Comparison of ENCODE assay signal across 14 mouse cellular contexts in the genomic region with DNA sequence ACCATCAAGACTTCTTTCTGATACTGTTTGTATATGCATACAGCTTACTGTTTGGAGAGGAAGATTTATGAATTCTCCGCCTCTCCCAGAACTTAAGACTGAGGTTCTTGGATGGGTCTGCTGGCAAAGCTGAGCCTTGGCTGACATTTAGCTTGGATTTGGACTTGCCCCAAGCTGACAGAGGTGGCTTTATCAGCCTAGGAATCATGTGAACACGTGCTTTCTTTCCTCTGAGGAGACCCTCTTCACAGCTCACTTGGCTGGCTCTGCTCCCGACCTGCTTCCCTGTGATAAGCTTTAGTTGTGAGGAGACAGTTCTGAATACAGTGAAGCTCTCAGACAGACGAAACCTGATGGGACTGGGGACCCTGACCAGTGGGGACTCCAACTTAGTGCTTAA. TPM values are rescaled to one million over a fixed set of nuclear protein-coding genes. Genes with fewer than 3 reads are reported as not detected.
DNase-seq lines count a peak whose midpoint lies in the region; ATAC-seq lines count a peak whose summit lies in the region.
"Had no signal": no experiment of that assay in that cellular context is flagged by ENCODE, and none has a peak within 500 bp of the region (broad histone marks: within the 10 kb centered on the region; RNA-seq: fewer than 3 reads in every experiment).

No protein-coding gene starts in this region.

- DNase-seq in embryonic facial prominence, embryonic 14.5 days (ENCODE audit: low spot score): peak; percentile 59
- no peak for DNase-seq in embryonic facial prominence, embryonic 10.5 days (ENCODE audit: low spot score)
- DNase-seq in heart, postnatal 25 days (ENCODE audit: low spot score): no peak
- DNase-seq in right cerebral cortex, postnatal 4 days: peak; percentile 23
- DNase-seq in right cerebral cortex, postnatal 36 days (ENCODE audit: low spot score in 2 of 2): no peak
- no peak for DNase-seq in kidney, adult 8-10 months
- DNase-seq: cerebellum, adult 9-11 months; kidney, adult 2 months; thymus, postnatal 36 days had no signal

- intact Hi-C loops in heart, postnatal 25 days (cut with DNase I): no loop called here

- no peaks in the 10 kb centered on the region for H3K4me1 ChIP-seq in embryonic facial prominence, embryonic 14.5 days (ENCODE audit: control insufficient read depth, insufficient read depth, low read length)
- H3K4me1 ChIP-seq in embryonic facial prominence, embryonic 10.5 days: no peaks in the 10 kb centered on the region
- peaks cover 27 to 58% of the 10 kb centered on the region in 2 experiments for H3K4me1 ChIP-seq in heart, embryonic 14.5 days (ENCODE audit: control insufficient read depth in 2 of 2, insufficient read depth in 2 of 2, low read length in 2 of 2)
- H3K4me1 ChIP-seq: embryonic facial prominence, embryonic 13.5 days had no signal

- H3K9me3 ChIP-seq in embryonic facial prominence, embryonic 14.5 days (ENCODE audit: control insufficient read depth, low read length): no peaks in the 10 kb centered on the region
- H3K9me3 ChIP-seq in embryonic facial prominence, embryonic 10.5 days: no peaks in the 10 kb centered on the region
- H3K9me3 ChIP-seq in heart, embryonic 14.5 days (ENCODE audit: control insufficient read depth, low read length): no peaks in the 10 kb centered on the region
- H3K9me3 ChIP-seq: embryonic facial prominence, embryonic 13.5 days; megakaryocyte, embryonic 14.5 days had no signal

- no peak overlapping the region for H3K4me3 ChIP-seq in embryonic facial prominence, embryonic 14.5 days (ENCODE audit: low read depth, low read length)
- no peak overlapping the region for H3K4me3 ChIP-seq in embryonic facial prominence, embryonic 10.5 days
- no peak overlapping the region for H3K4me3 ChIP-seq in heart, embryonic 14.5 days (ENCODE audit: control insufficient read depth in 1 of 2, insufficient read depth in 1 of 2, low read depth in 1 of 2, low read length in 2 of 2)
- H3K4me3 ChIP-seq: embryonic facial prominence, embryonic 13.5 days; megakaryocyte, embryonic 14.5 days had no signal

- H3K27ac ChIP-seq in embryonic facial prominence, embryonic 14.5 days (replicated peaks; ENCODE audit: low read depth, low read length): no peak overlapping the region
- H3K27ac ChIP-seq in embryonic facial prominence, embryonic 10.5 days (replicated peaks): no peak overlapping the region
- peak overlapping the region; percentile 93 to 94 for H3K27ac ChIP-seq in heart, embryonic 14.5 days (replicated peaks in 1 of 2; ENCODE audit: control insufficient read depth in 1 of 2, insufficient read depth in 1 of 2, low read depth in 2 of 2, low read length in 2 of 2)
- H3K27ac ChIP-seq: embryonic facial prominence, embryonic 13.5 days; liver, embryonic 14.5 days had no signal

- peaks cover 3% of the 10 kb centered on the region; the same call in 1 of the 2 replicates for H3K36me3 ChIP-seq in embryonic facial prominence, embryonic 14.5 days (ENCODE audit: control insufficient read depth, insufficient read depth, low read length)
- H3K36me3 ChIP-seq in embryonic facial prominence, embryonic 10.5 days (replicated peaks): peaks cover 48% of the 10 kb centered on the region
- H3K36me3 ChIP-seq in heart, embryonic 14.5 days (ENCODE audit: control insufficient read depth, insufficient read depth, low read length): peaks cover 25% of the 10 kb centered on the region

- 66% methylated on average over 4 of the region's 4 CpGs for WGBS in embryonic facial prominence, embryonic 14.5 days
- WGBS in embryonic facial prominence, embryonic 10.5 days: 72% methylated on average over 4 of the region's 4 CpGs
- 31% methylated on average over 4 of the region's 4 CpGs for WGBS in heart, embryonic 14.5 days

- no peak for ATAC-seq in embryonic facial prominence, embryonic 14.5 days (ENCODE audit: low read depth)
- no peak for ATAC-seq in heart, embryonic 14.5 days (ENCODE audit: insufficient number of reproducible peaks, insufficient read depth, low FRiP score, low read depth)

- no peak overlapping the region for H3K9ac ChIP-seq in embryonic facial prominence, embryonic 14.5 days (ENCODE audit: low read depth, low read length)
- H3K9ac ChIP-seq in heart, embryonic 14.5 days (ENCODE audit: low read length): peak overlapping the region; percentile 61
- H3K9ac ChIP-seq: embryonic facial prominence, embryonic 13.5 days; liver, embryonic 14.5 days had no signal

- H3K4me2 ChIP-seq in embryonic facial prominence, embryonic 14.5 days (ENCODE audit: low read depth, low read length): no peak overlapping the region
- H3K4me2 ChIP-seq in heart, embryonic 14.5 days (ENCODE audit: low read length): no peak overlapping the region
- H3K4me2 ChIP-seq: embryonic facial prominence, embryonic 13.5 days had no signal

- H3K27me3 ChIP-seq in embryonic facial prominence, embryonic 14.5 days (replicated peaks; ENCODE audit: control insufficient read depth, insufficient read depth, low read length): no peaks in the 10 kb centered on the region
- H3K27me3 ChIP-seq in embryonic facial prominence, embryonic 10.5 days (replicated peaks; ENCODE audit: low read depth, poor library complexity, severe bottlenecking): no peaks in the 10 kb centered on the region
- no peaks in the 10 kb centered on the region for H3K27me3 ChIP-seq in heart, embryonic 14.5 days (ENCODE audit: control insufficient read depth, insufficient read depth, low read length)
- H3K27me3 ChIP-seq: embryonic facial prominence, embryonic 13.5 days had no signal

RNA-seq across cellular contexts. Expression of a gene that starts 33.0 kb away (rescaled TPM):
- polyA plus RNA-seq in embryonic facial prominence, embryonic 14.5 days (2014; fragmentation: Nextera tagmentation; extraction: Ambion mirVana): 2.1 and 3.0 TPM in 2 replicates
- polyA plus RNA-seq in embryonic facial prominence, embryonic 10.5 days (2016; fragmentation: Nextera tagmentation; extraction: Ambion mirVana): 0.36 and 0.58 TPM in 2 replicates
- not detected in 2 replicates for polyA plus RNA-seq in heart, embryonic 14.5 days (2014; fragmentation: Nextera tagmentation; extraction: Ambion mirVana)
- not detected for total RNA-seq in heart, postnatal 25 days (2021)
- total RNA-seq: hematopoietic stem cell, adult 5-6 weeks had no signal

RNA-seq across cellular contexts. Expression of a gene that starts 33.7 kb away (rescaled TPM):
- 33.5 and 35.8 TPM in 2 replicates for polyA plus RNA-seq in embryonic facial prominence, embryonic 14.5 days (2014; fragmentation: Nextera tagmentation; extraction: Ambion mirVana)
- polyA plus RNA-seq in embryonic facial prominence, embryonic 10.5 days (2016; fragmentation: Nextera tagmentation; extraction: Ambion mirVana): 32.2 and 32.8 TPM in 2 replicates
- 33.7 and 34.8 TPM in 2 replicates for polyA plus RNA-seq in heart, embryonic 14.5 days (2014; fragmentation: Nextera tagmentation; extraction: Ambion mirVana)
- total RNA-seq in heart, postnatal 25 days (2021): 10 to 100 TPM; 19.5 to 20.3 TPM

RNA-seq across cellular contexts. Expression of a gene that starts 34.5 kb away (rescaled TPM):
- 146 and 159 TPM in 2 replicates for polyA plus RNA-seq in embryonic facial prominence, embryonic 14.5 days (2014; fragmentation: Nextera tagmentation; extraction: Ambion mirVana)
- 194 and 216 TPM in 2 replicates for polyA plus RNA-seq in embryonic facial prominence, embryonic 10.5 days (2016; fragmentation: Nextera tagmentation; extraction: Ambion mirVana)
- 72.7 and 73.3 TPM in 2 replicates for polyA plus RNA-seq in heart, embryonic 14.5 days (2014; fragmentation: Nextera tagmentation; extraction: Ambion mirVana)
- 10 to 100 TPM; 46.5 to 57.3 TPM for total RNA-seq in heart, postnatal 25 days (2021)

RNA-seq across cellular contexts. Expression of a gene that starts 38.9 kb away (rescaled TPM):
- polyA plus RNA-seq in embryonic facial prominence, embryonic 14.5 days (2014; fragmentation: Nextera tagmentation; extraction: Ambion mirVana): 29.4 and 32.2 TPM in 2 replicates
- polyA plus RNA-seq in embryonic facial prominence, embryonic 10.5 days (2016; fragmentation: Nextera tagmentation; extraction: Ambion mirVana): 34.9 and 38.5 TPM in 2 replicates
- 32.2 and 32.7 TPM in 2 replicates for polyA plus RNA-seq in heart, embryonic 14.5 days (2014; fragmentation: Nextera tagmentation; extraction: Ambion mirVana)
- 10 to 100 TPM; 33.7 to 35.7 TPM for total RNA-seq in heart, postnatal 25 days (2021)

Comparison
In these comparisons a context has a peak if more than half of its experiments do, and no peak if none do; other contexts are left out.
1. DNase-seq: peak in embryonic facial prominence, embryonic 14.5 days (single experiment) and right cerebral cortex, postnatal 4 days (single experiment); none in embryonic facial prominence, embryonic 10.5 days (single experiment), heart, postnatal 25 days (single experiment), right cerebral cortex, postnatal 36 days (0 of 2) and kidney, adult 8-10 months (0 of 2).
2. H3K27ac ChIP-seq: peak in heart, embryonic 14.5 days (2 of 2); none in embryonic facial prominence, embryonic 14.5 days (single experiment) and embryonic facial prominence, embryonic 10.5 days (single experiment).